Mouse (Mus musculus): ENCODE data around the gene Skint6.
"Not testable (repeated sequence)": the region's sequence is repeated elsewhere in the genome, so short reads cannot be mapped to it uniquely, and the experiment has no call there.

Gene Skint6

DNA sequence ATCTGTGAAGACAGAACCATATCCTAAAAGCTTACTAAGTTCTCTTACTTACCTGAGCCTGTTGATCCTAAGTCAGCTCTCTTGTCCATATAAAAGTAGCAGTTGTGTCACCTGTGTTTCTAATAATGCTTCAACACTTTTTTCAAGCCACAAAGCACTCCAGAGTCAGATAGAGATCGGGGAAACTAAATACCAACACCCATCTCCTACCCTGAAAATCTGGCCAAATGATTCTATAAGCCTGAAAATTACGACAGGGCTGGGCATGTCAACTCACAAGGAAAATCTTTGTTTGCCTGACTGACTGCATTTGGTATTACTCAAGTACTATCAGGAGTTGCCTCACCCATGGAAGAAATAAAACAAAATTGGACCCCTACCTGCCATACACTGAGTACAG is at the start of gene Skint6:
TSS of gene Skint6 (minus strand) at position 101 of the 400 bp plus-strand sequence.
- no peak for DNase-seq (ENCODE audit: low spot score in 2 of 2)

DNA sequence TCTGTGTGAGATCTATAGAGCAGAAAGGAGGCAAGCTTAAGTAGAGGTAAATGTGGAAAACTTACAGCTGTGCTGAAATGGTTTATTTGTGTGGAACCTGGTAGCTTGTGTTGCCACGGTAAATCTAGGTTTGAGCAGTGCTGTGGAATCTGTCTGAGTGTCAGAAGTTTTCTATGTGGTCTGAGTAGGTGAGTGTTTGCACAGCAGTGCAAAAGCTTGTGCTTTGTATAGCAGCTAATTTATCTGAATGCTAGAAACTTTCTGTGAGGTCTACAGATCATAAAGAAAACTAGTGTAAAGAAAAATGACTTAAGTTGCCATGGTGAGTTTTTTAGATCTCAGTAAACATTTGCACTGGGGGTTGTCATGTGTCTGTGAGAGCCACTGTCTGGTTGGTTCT is 34.1 kb upstream of the Skint6 start:
- no peak for DNase-seq (ENCODE audit: low spot score in 2 of 2)

DNA sequence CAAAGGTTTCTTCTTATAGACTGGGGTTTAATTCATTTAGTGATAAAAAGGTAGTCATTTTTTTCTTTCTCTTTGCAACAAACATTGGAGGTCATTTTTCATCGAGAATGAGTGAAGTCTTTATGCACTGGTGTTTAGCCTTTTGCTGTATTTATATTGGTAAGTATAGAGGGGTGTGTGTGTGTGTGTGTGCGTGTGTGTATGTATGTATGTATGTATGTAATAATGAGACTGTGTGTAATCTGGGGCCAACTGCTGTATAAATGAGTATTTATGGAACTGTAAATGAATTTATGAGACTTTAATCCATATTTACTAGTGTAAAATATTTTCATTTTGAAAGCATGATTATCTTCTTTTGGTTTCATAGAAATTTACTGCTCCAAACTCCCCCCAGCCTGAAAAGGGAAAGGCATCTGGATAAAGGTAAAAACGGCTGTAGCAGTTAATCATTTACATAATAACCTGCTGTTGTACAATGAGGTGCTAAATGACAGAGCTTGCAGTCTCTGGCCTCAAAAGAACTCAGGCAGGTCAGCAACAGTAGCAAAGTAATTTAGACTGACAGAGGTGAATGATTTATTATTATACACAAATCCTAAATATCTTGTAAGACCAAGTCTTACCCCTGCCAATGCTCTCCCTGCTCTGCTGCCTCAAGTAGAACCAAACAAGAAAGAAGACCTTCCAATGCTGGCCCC is 15.2 kb upstream of the Skint6 start:
- no peak for DNase-seq (ENCODE audit: low spot score in 2 of 2)

GRCm38 (mm10) chr4:113263363-113264060 is 23.3 kb downstream of the Skint6 start:
- no peak for DNase-seq (ENCODE audit: low spot score in 2 of 2)

- DNase-seq (ENCODE audit: low spot score in 2 of 2): no peak
Observed at GRCm38 (mm10) chr4:113245808-113246207, 41.0 kb downstream of the Skint6 start.

- DNase-seq (ENCODE audit: low spot score in 2 of 2): no peak
Observed at GRCm38 (mm10) chr4:113067621-113068020, 219.2 kb downstream of the Skint6 start.

DNA sequence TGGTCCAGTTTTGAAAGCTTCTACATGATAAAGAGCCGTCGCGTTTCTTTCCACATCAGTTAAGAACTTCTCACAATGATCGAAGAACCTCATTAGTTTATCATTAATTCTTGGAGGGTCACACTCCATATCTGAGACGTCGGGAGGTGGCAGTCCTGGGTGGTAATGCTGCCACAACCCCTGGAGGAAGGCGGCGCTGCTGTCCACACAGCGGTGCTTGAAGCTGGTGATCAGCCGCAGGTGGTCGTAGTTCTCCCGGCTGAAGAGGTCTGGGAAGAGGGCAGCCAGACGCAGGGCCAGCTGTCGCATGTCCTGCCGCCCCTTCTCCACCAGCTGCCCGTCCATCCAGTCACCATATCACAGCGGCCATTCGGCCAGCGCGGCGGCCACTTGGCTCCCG is 307.6 kb downstream of the Skint6 start:
- not testable (repeated sequence) for DNase-seq (ENCODE audit: low spot score in 2 of 2)

DNA sequence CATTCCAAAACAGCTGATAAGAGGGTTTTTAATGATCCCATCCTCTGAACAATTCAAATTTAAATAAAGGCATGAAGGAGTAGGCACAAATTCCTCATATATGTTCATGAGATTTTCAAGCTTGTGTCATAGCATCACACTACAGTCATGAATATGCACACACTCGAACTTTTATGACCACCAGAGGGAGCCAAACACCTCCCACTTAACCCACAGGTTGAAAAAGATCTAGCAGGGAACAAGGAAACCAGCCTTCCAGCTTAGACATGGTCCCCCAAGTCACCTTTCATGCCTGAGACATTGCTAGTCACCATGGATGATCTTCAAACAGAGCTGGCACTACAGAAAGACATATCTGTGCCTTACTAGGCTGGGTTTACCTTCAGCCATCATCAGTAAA is 496.1 kb downstream of the Skint6 start:
- no peak for DNase-seq (ENCODE audit: low spot score in 2 of 2)

DNA sequence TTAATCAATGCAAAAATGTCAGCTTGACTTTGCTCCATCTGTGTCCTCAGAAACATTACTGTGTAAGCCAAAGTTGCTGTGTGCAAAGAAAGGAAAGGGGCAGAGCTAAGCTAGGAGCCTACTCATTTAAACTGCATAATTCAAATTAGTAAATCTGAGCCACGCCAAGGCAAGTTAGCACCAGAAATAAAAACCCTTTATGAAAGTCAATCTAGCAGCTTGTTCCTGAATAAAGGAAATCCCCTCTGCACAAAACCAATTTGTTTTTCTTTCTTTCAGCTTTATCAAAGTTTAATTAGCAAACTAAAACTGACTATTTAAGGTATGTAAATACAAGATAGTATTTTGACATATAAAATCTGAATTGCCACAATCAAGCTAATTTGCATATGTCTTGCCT is 512.0 kb downstream of the Skint6 start, which contains the start of gene Skint10:
TSS of gene Skint10 (minus strand) at position 101 of the 400 bp plus-strand sequence.
- no peak for DNase-seq (ENCODE audit: low spot score in 2 of 2)
